Mouse (Mus musculus): ENCODE data around the gene Clic3.

DNA sequence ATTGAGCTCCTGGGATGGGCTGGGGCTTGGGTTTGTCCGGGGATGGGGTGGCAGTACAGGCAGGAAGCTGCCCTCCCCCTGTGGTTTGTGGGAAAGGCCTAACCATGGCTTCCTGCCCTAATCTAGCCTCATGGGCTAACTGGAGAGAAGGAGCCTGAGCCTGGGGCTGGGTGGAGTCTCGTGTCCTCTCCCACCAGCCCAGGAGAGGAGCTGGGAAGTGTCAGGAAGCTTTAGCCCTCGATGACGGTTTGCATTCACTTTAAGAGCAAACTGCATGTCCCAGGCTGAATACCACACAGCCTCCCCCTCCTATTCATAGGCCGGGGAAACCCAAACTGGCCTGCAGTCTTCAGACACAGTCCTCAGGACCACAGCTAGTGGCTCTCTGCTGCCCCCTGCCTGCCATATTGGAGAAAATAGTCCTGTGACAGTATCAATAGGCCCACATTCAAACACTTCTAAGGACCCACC is 29.9 kb upstream of the Clic3 start:
- peak; percentile 61; the same call in 1 of the 2 replicates for TF ChIP-seq CTCF (IDR thresholded peaks at IDR 0.05; ENCODE audit: borderline replicate concordance, control insufficient read depth, extremely low read depth, insufficient read depth, low read length, poor library complexity)
- no peak for TF ChIP-seq POLR2A (IDR thresholded peaks at IDR 0.05; ENCODE audit: control insufficient read depth, extremely low read depth, insufficient read depth, low read length, poor library complexity)

All from thymus, adult 2 months (tissue).